In genomic region chr14:27821801-27822200, GRCm38 (mm10) we compare ENCODE assay signal across 12 mouse cellular contexts.
A peak's percentile ranks its signal among the peaks of the same experiment; 100 is the strongest.
DNase-seq lines count a peak whose midpoint lies in the region; ATAC-seq and TF ChIP-seq lines count a peak whose summit lies in the region.
"Had no signal": no experiment of that assay in that cellular context is flagged by ENCODE, and none has a peak within 500 bp of the region (broad histone marks: within the 10 kb centered on the region; RNA-seq: fewer than 3 reads in every experiment).

No protein-coding gene starts in this region.

- H3K36me3 ChIP-seq in kidney, embryonic 14.5 days (ENCODE audit: control insufficient read depth, insufficient read depth, low read length) = no peaks in the 10 kb centered on the region
- H3K36me3 ChIP-seq in stomach, postnatal 0 days (ENCODE audit: control insufficient read depth, insufficient read depth, low read length) = no peaks in the 10 kb centered on the region
- no peaks in the 10 kb centered on the region for H3K36me3 ChIP-seq in liver, embryonic 11.5 days (ENCODE audit: control insufficient read depth, insufficient read depth, low read length)
- H3K36me3 ChIP-seq: midbrain, embryonic 15.5 days had no signal

- no peak overlapping the region for H3K27ac ChIP-seq in kidney, embryonic 14.5 days (ENCODE audit: low read depth, low read length)
- H3K27ac ChIP-seq in stomach, postnatal 0 days (replicated peaks) = no peak overlapping the region
- no peak overlapping the region for H3K27ac ChIP-seq in liver, embryonic 11.5 days (ENCODE audit: low read depth, low read length)
- H3K27ac ChIP-seq: kidney, postnatal 0 days; midbrain, embryonic 15.5 days had no signal

- H3K9me3 ChIP-seq in kidney, embryonic 14.5 days (ENCODE audit: control insufficient read depth, low read length) = no peaks in the 10 kb centered on the region
- H3K9me3 ChIP-seq in stomach, postnatal 0 days (ENCODE audit: control insufficient read depth, low read length) = no peaks in the 10 kb centered on the region
- no peaks in the 10 kb centered on the region for H3K9me3 ChIP-seq in liver, embryonic 11.5 days (ENCODE audit: control insufficient read depth, low read length)
- H3K9me3 ChIP-seq: midbrain, embryonic 15.5 days had no signal

- no peaks in the 10 kb centered on the region for H3K4me1 ChIP-seq in kidney, embryonic 14.5 days (ENCODE audit: control insufficient read depth, insufficient read depth, low read length)
- H3K4me1 ChIP-seq in stomach, postnatal 0 days (replicated peaks; ENCODE audit: control insufficient read depth, insufficient read depth) = no peaks in the 10 kb centered on the region
- no peaks in the 10 kb centered on the region for H3K4me1 ChIP-seq in liver, embryonic 11.5 days (replicated peaks; ENCODE audit: control insufficient read depth, insufficient read depth, low read length)

- no peak for TF ChIP-seq EP300 in stomach, postnatal 0 days (optimal IDR thresholded peaks at IDR 0.05)

- ATAC-seq in kidney, embryonic 14.5 days (ENCODE audit: low FRiP score, low TSS enrichment) = no peak
- ATAC-seq in stomach, postnatal 0 days (ENCODE audit: low FRiP score, low TSS enrichment) = no peak
- no peak for ATAC-seq in liver, embryonic 11.5 days (replicated peaks; ENCODE audit: low FRiP score)
- ATAC-seq: midbrain, embryonic 15.5 days had no signal

- DNase-seq in adrenal gland, postnatal 10 days = peak; percentile 46
- no peak for DNase-seq in adrenal gland, adult 18-20 months (ENCODE audit: low spot score in 2 of 2)
- DNase-seq in kidney, postnatal 10 days = peak; percentile 20
- DNase-seq in testis, postnatal 10 days (ENCODE audit: low spot score) = peak; percentile 51
- DNase-seq in testis, postnatal 14 days (ENCODE audit: low spot score) = no peak
- DNase-seq in stomach, postnatal 0 days (ENCODE audit: low spot score) = peak; percentile 36
- DNase-seq in liver, embryonic 11.5 days (ENCODE audit: low spot score) = no peak
- DNase-seq: embryo, embryonic 11 days; gastrocnemius, postnatal 36 days had no signal

- H3K4me3 ChIP-seq in kidney, embryonic 14.5 days (ENCODE audit: low read length) = no peak overlapping the region
- no peak overlapping the region for H3K4me3 ChIP-seq in stomach, postnatal 0 days (ENCODE audit: low read depth, low read length)
- H3K4me3 ChIP-seq in liver, embryonic 11.5 days (ENCODE audit: low read depth, low read length) = no peak overlapping the region
- H3K4me3 ChIP-seq: midbrain, embryonic 15.5 days had no signal

- H3K9ac ChIP-seq in kidney, embryonic 14.5 days (ENCODE audit: low read depth, low read length) = no peak overlapping the region
- H3K9ac ChIP-seq in stomach, postnatal 0 days (ENCODE audit: low read length) = no peak overlapping the region
- no peak overlapping the region for H3K9ac ChIP-seq in liver, embryonic 11.5 days (ENCODE audit: low read depth, low read length)
- H3K9ac ChIP-seq: midbrain, embryonic 15.5 days had no signal

- TF ChIP-seq CTCF in stomach, postnatal 0 days (IDR thresholded peaks at IDR 0.05; ENCODE audit: low read depth) = peak; percentile 41

- H3K4me2 ChIP-seq in kidney, embryonic 14.5 days (replicated peaks; ENCODE audit: low read depth, low read length) = no peak overlapping the region
- no peak overlapping the region for H3K4me2 ChIP-seq in stomach, postnatal 0 days (replicated peaks; ENCODE audit: low read depth)
- H3K4me2 ChIP-seq in liver, embryonic 11.5 days = no peak overlapping the region
- H3K4me2 ChIP-seq: midbrain, embryonic 15.5 days had no signal

- H3K27me3 ChIP-seq in kidney, embryonic 14.5 days (ENCODE audit: control insufficient read depth, insufficient read depth, low read length) = no peaks in the 10 kb centered on the region
- H3K27me3 ChIP-seq in stomach, postnatal 0 days (ENCODE audit: control insufficient read depth, insufficient read depth, low read length) = no peaks in the 10 kb centered on the region
- no peaks in the 10 kb centered on the region for H3K27me3 ChIP-seq in liver, embryonic 11.5 days (replicated peaks; ENCODE audit: control insufficient read depth, insufficient read depth, low read length)
- H3K27me3 ChIP-seq: midbrain, embryonic 15.5 days had no signal

Comparison
In these comparisons a context has a peak if more than half of its experiments do, and no peak if none do; other contexts are left out.
1. DNase-seq: peak in adrenal gland, postnatal 10 days (single experiment), kidney, postnatal 10 days (single experiment), testis, postnatal 10 days (single experiment) and stomach, postnatal 0 days (single experiment); none in adrenal gland, adult 18-20 months (0 of 2), testis, postnatal 14 days (single experiment) and liver, embryonic 11.5 days (single experiment).